Mouse (Mus musculus) cortical plate, adult 2 months (tissue): ENCODE measurements around the gene Dhx58.

Experiments
- CTCF ChIP-seq: fragments of 200-500 bp; IDR thresholded peaks from 2 replicates; pipeline ENCODE4 v1.5.1; 2011; ENCODE audit warnings: mild to moderate bottlenecking, control low read depth, low read length; ENCODE audit not compliant: insufficient read depth; ENCODE audit errors: extremely low read depth
- POLR2A ChIP-seq: fragments of 200-500 bp; IDR thresholded peaks from 2 replicates; pipeline ENCODE4 v1.6.1; 2011; ENCODE audit warnings: mild to moderate bottlenecking, low read length, control low read depth; ENCODE audit not compliant: insufficient read depth; ENCODE audit errors: extremely low read depth

GRCm38 (mm10) chr11:100703851-100704531 is at the start of gene Dhx58:
- no peak for TF ChIP-seq POLR2A
- TF ChIP-seq CTCF = no peak
